Mouse (Mus musculus): ENCODE results near the gene Gm21818. TPM values are rescaled to one million over a fixed set of nuclear protein-coding genes. Genes with fewer than 3 reads are reported as not detected.
"Not testable (repeated sequence)": the region's sequence is repeated elsewhere in the genome, so short reads cannot be mapped to it uniquely, and the experiment has no call there.

Gene Gm21818
- not detected in 2 replicates for polyA plus RNA-seq (2014; fragmentation: Nextera tagmentation; extraction: Ambion mirVana)

DNA sequence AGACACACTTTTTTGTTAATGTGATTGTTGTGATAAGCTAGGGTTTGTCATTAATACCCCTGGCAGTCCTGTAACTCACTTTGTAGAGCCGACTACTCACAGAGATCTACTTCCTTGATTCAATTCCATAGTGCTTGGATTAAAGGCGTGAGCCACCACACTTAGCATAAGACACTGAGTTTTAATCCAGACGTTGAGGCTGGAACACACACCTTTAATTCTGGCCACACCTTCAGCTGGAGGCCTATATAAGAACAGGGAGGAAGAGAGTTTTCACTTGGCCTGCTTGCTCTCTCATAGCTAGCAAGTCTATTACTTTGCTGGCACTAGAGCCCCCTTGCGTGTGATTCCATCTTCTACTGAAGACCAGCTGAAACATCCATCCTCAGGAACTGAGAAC, at the start of gene Gm21818:
Gene Gm21818, plus strand, starts transcription at position 301 of the 400 bp plus-strand sequence.
- not testable (repeated sequence) for H3K4me2 ChIP-seq (ENCODE audit: low read depth, low read length); H3K9ac ChIP-seq (replicated peaks; ENCODE audit: low read length); H3K36me3 ChIP-seq (replicated peaks; ENCODE audit: control insufficient read depth, insufficient read depth, low read depth, low read length); H3K27me3 ChIP-seq (ENCODE audit: control insufficient read depth, insufficient read depth, low read length); H3K4me3 ChIP-seq (ENCODE audit: low read depth, low read length); H3K27ac ChIP-seq (replicated peaks; ENCODE audit: low read depth, low read length); H3K9me3 ChIP-seq (replicated peaks; ENCODE audit: control insufficient read depth, low read length); DNase-seq (ENCODE audit: low spot score); H3K4me1 ChIP-seq (ENCODE audit: control insufficient read depth, insufficient read depth, low read length); ATAC-seq (replicated peaks; ENCODE audit: insufficient number of reproducible peaks, low FRiP score, low TSS enrichment, low read depth)
- WGBS, result 85% methylated on average over 4 of the region's 4 CpGs

GRCm38 (mm10) chr13:120139946-120140345, 32.3 kb upstream of the Gm21818 start, which contains the start of gene Gm20767:
Gene Gm20767 (plus strand): TSS chr13:120140246.
- H3K27ac ChIP-seq (replicated peaks; ENCODE audit: low read depth, low read length); ATAC-seq (replicated peaks; ENCODE audit: insufficient number of reproducible peaks, low FRiP score, low TSS enrichment, low read depth); H3K4me1 ChIP-seq (ENCODE audit: control insufficient read depth, insufficient read depth, low read length): not testable (repeated sequence)

DNA sequence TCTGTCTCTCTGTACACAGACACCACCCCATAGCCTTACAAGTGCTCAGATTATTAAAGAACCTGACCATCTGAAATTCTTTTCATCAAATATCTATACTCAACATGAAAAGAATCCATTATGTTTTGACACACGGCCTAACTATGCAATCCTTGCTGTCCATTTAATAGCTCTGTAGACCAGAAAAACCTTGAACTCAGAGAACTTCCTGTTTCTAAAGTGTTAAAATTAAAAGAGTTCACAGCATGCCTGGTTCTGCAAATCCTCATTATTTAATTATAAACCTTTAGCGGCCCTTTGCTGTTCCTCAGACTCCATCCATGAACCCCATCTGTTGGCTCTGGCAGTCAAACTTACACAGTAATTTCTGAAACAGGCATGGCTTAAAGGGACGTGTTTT, 29.9 kb upstream of the Gm21818 start:
- not testable (repeated sequence) for ATAC-seq (replicated peaks; ENCODE audit: insufficient number of reproducible peaks, low FRiP score, low TSS enrichment, low read depth)

More at GRCm38 (mm10) chr13:120139946-120140345, 32.3 kb upstream of the Gm21818 start, which contains the start of gene Gm20767:
- not testable (repeated sequence) for DNase-seq (ENCODE audit: low spot score); H3K4me2 ChIP-seq (ENCODE audit: low read depth, low read length); H3K27me3 ChIP-seq (ENCODE audit: control insufficient read depth, insufficient read depth, low read length); H3K9me3 ChIP-seq (replicated peaks; ENCODE audit: control insufficient read depth, low read length); H3K9ac ChIP-seq (replicated peaks; ENCODE audit: low read length); H3K36me3 ChIP-seq (replicated peaks; ENCODE audit: control insufficient read depth, insufficient read depth, low read depth, low read length); H3K4me3 ChIP-seq (ENCODE audit: low read depth, low read length)
- WGBS, result 83% methylated on average over 1 of the region's 5 CpGs

DNA sequence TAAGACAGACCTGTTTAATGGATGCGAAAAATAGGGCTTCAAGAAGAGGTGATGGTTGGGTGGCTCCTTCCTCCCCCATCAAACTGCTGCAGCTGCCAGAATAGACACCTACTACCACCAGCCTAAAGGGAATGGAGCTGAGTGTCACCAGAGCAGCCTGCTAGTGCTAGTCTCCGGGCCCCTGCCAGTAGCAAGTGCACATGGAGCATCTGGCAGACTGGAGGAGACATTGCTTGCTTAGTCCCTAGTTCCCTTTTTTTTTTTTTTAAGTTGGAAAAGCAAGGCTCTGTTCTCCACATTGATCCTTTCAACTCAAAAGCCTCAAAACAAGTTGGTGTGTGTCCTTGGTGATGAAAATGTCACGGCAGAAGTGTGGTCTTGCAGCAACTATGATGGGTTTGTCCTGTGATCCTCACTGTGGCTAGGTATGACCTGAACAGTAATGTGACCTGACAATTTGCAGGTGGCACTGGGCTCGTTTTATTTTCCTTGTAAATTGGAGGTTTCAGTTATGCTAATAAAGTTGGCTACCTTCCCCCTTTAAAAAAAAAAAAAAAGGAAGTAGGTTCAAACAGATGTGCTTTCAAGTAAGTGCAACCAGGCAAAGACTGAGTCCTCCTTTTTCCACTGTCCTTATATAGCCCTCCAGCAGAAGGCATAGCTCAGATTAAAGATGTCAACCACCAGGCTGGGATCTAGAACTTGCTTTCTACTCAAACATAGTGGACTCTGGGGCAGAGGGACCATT, 22.4 kb upstream of the Gm21818 start:
- 52% methylated on average over 3 of the region's 4 CpGs for WGBS
- not testable (repeated sequence) for ATAC-seq (replicated peaks; ENCODE audit: insufficient number of reproducible peaks, low FRiP score, low TSS enrichment, low read depth); H3K9me3 ChIP-seq (replicated peaks; ENCODE audit: control insufficient read depth, low read length); H3K27ac ChIP-seq (replicated peaks; ENCODE audit: low read depth, low read length); H3K36me3 ChIP-seq (replicated peaks; ENCODE audit: control insufficient read depth, insufficient read depth, low read depth, low read length); H3K4me3 ChIP-seq (ENCODE audit: low read depth, low read length); H3K27me3 ChIP-seq (ENCODE audit: control insufficient read depth, insufficient read depth, low read length); H3K4me2 ChIP-seq (ENCODE audit: low read depth, low read length); DNase-seq (ENCODE audit: low spot score); H3K9ac ChIP-seq (replicated peaks; ENCODE audit: low read length); H3K4me1 ChIP-seq (ENCODE audit: control insufficient read depth, insufficient read depth, low read length)

More for the DNA sequence above, 29.9 kb upstream of the Gm21818 start:
- H3K36me3 ChIP-seq (replicated peaks; ENCODE audit: control insufficient read depth, insufficient read depth, low read depth, low read length); H3K9ac ChIP-seq (replicated peaks; ENCODE audit: low read length); H3K4me2 ChIP-seq (ENCODE audit: low read depth, low read length); DNase-seq (ENCODE audit: low spot score); H3K9me3 ChIP-seq (replicated peaks; ENCODE audit: control insufficient read depth, low read length); H3K4me1 ChIP-seq (ENCODE audit: control insufficient read depth, insufficient read depth, low read length); H3K27ac ChIP-seq (replicated peaks; ENCODE audit: low read depth, low read length); H3K4me3 ChIP-seq (ENCODE audit: low read depth, low read length); H3K27me3 ChIP-seq (ENCODE audit: control insufficient read depth, insufficient read depth, low read length): not testable (repeated sequence)
- 80% methylated on average over 2 of the region's 3 CpGs for WGBS

DNA sequence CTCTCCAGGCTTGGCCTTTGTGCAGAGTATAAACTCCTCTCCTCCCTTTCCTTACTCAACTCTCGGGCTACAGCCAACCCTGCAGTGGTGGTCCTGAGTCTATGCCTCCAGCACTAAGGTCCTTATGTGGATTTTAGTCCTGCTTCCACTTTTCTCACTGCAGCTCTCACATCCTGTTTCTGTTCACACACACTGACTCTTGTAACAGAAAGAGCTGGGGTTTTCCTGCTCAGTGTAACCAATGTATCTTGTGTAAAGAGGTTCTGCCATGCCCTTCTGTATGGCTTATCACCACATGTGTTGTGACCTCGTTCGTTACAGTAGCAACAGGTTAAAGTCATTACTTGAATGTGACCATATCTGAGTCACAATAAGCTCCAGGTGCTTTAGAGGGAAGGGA, 21.6 kb upstream of the Gm21818 start:
- WGBS, result 73% methylated on average over 3 of the region's 3 CpGs
- H3K36me3 ChIP-seq (replicated peaks; ENCODE audit: control insufficient read depth, insufficient read depth, low read depth, low read length); H3K4me3 ChIP-seq (ENCODE audit: low read depth, low read length); H3K4me2 ChIP-seq (ENCODE audit: low read depth, low read length); DNase-seq (ENCODE audit: low spot score); H3K27ac ChIP-seq (replicated peaks; ENCODE audit: low read depth, low read length); H3K27me3 ChIP-seq (ENCODE audit: control insufficient read depth, insufficient read depth, low read length); ATAC-seq (replicated peaks; ENCODE audit: insufficient number of reproducible peaks, low FRiP score, low TSS enrichment, low read depth); H3K4me1 ChIP-seq (ENCODE audit: control insufficient read depth, insufficient read depth, low read length); H3K9ac ChIP-seq (replicated peaks; ENCODE audit: low read length); H3K9me3 ChIP-seq (replicated peaks; ENCODE audit: control insufficient read depth, low read length): not testable (repeated sequence)

GRCm38 (mm10) chr13:120168301-120168700, 3.9 kb upstream of the Gm21818 start:
- WGBS, result 60% methylated on average over 5 of the region's 5 CpGs
- not testable (repeated sequence) for H3K4me3 ChIP-seq (ENCODE audit: low read depth, low read length); H3K9me3 ChIP-seq (replicated peaks; ENCODE audit: control insufficient read depth, low read length); H3K9ac ChIP-seq (replicated peaks; ENCODE audit: low read length); H3K4me2 ChIP-seq (ENCODE audit: low read depth, low read length); H3K36me3 ChIP-seq (replicated peaks; ENCODE audit: control insufficient read depth, insufficient read depth, low read depth, low read length); H3K27me3 ChIP-seq (ENCODE audit: control insufficient read depth, insufficient read depth, low read length); ATAC-seq (replicated peaks; ENCODE audit: insufficient number of reproducible peaks, low FRiP score, low TSS enrichment, low read depth); H3K27ac ChIP-seq (replicated peaks; ENCODE audit: low read depth, low read length); H3K4me1 ChIP-seq (ENCODE audit: control insufficient read depth, insufficient read depth, low read length); DNase-seq (ENCODE audit: low spot score)

GRCm38 (mm10) chr13:120196189-120196821, 24.1 kb downstream of the Gm21818 start:
- H3K36me3 ChIP-seq (replicated peaks; ENCODE audit: control insufficient read depth, insufficient read depth, low read depth, low read length); DNase-seq (ENCODE audit: low spot score); H3K27me3 ChIP-seq (ENCODE audit: control insufficient read depth, insufficient read depth, low read length); H3K4me2 ChIP-seq (ENCODE audit: low read depth, low read length); H3K4me1 ChIP-seq (ENCODE audit: control insufficient read depth, insufficient read depth, low read length); H3K9ac ChIP-seq (replicated peaks; ENCODE audit: low read length); H3K4me3 ChIP-seq (ENCODE audit: low read depth, low read length); H3K9me3 ChIP-seq (replicated peaks; ENCODE audit: control insufficient read depth, low read length); ATAC-seq (replicated peaks; ENCODE audit: insufficient number of reproducible peaks, low FRiP score, low TSS enrichment, low read depth); H3K27ac ChIP-seq (replicated peaks; ENCODE audit: low read depth, low read length): not testable (repeated sequence)
- 88% methylated on average over 7 of the region's 8 CpGs for WGBS

DNA sequence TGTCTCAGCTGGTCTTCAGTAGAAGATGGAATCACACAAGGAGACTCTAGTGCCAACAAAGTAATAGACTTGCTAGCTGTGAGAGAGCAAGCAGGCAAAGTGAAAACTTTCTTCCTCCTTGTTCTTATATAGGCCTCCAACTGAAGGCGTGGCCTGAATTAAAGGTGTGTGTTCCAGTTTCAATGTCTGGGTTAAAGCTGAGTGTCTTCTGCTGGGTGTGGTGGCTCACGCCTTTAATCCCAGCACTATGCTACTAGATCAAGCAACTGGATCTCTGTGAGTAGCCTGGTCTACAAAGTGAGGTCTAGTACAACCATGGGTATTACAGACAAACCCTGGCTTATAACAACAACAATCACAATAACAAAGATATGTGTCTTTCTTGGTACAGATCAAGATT, 43.6 kb downstream of the Gm21818 start, which contains the start of gene Gm21762:
Gene Gm21762, minus strand, starts transcription at position 101 of the 400 bp plus-strand sequence.
- ATAC-seq (replicated peaks; ENCODE audit: insufficient number of reproducible peaks, low FRiP score, low TSS enrichment, low read depth); H3K4me2 ChIP-seq (ENCODE audit: low read depth, low read length); H3K4me1 ChIP-seq (ENCODE audit: control insufficient read depth, insufficient read depth, low read length); H3K4me3 ChIP-seq (ENCODE audit: low read depth, low read length); H3K9ac ChIP-seq (replicated peaks; ENCODE audit: low read length); H3K9me3 ChIP-seq (replicated peaks; ENCODE audit: control insufficient read depth, low read length); H3K27me3 ChIP-seq (ENCODE audit: control insufficient read depth, insufficient read depth, low read length); H3K27ac ChIP-seq (replicated peaks; ENCODE audit: low read depth, low read length); DNase-seq (ENCODE audit: low spot score); H3K36me3 ChIP-seq (replicated peaks; ENCODE audit: control insufficient read depth, insufficient read depth, low read depth, low read length): not testable (repeated sequence)
- no CpG with 5 or more reads among the region's 2 CpGs for WGBS

All from embryonic facial prominence, embryonic 11.5 days (tissue).